Mouse (Mus musculus) neural tube, embryonic 14.5 days (tissue): Measurements from ENCODE around the gene Nabp2. TPM values are rescaled to one million over a fixed set of nuclear protein-coding genes. Genes with fewer than 3 reads are reported as not detected.

Experiments used
- ATAC-seq: fragments of 200-750 bp; cut with Nextera tagmentation; 2 replicates; pipeline ENCODE4 v1.8.0; 2017; ENCODE audit warnings: low read depth, mild to moderate bottlenecking, moderate TSS enrichment, moderate library complexity
- H3K27ac ChIP-seq: fragments of 300-500 bp; sonication (generic); 2 replicates; pipeline ENCODE4 v1.5.1; 2014; ENCODE audit warnings: low read depth, mild to moderate bottlenecking, control low read depth, low read length, moderate library complexity, mixed read lengths
- H3K27me3 ChIP-seq: fragments of 300-500 bp; sonication (generic); 2 replicates; pipeline ENCODE4 v1.6.1; 2014; ENCODE audit warnings: low read length; ENCODE audit not compliant: control insufficient read depth, insufficient read depth
- H3K36me3 ChIP-seq: fragments of 300-500 bp; sonication (generic); 2 replicates; pipeline ENCODE4 v1.6.1; 2014; ENCODE audit warnings: low read length, mixed read lengths; ENCODE audit not compliant: control insufficient read depth, insufficient read depth
- H3K4me1 ChIP-seq: fragments of 300-500 bp; sonication (generic); 2 replicates; pipeline ENCODE4 v1.6.1; 2014; ENCODE audit warnings: low read length; ENCODE audit not compliant: control insufficient read depth, insufficient read depth
- H3K4me2 ChIP-seq: fragments of 300-500 bp; sonication (generic); 2 replicates; pipeline ENCODE4 v1.6.1; 2014; ENCODE audit warnings: mild to moderate bottlenecking, low read depth, low read length, control low read depth
- H3K4me3 ChIP-seq: fragments of 300-500 bp; sonication (generic); 2 replicates; pipeline ENCODE4 v1.5.1; 2014; ENCODE audit warnings: low read depth, low read length, control low read depth, mixed read lengths
- H3K9ac ChIP-seq: fragments of 300-500 bp; sonication (generic); replicated peaks from 2 replicates; pipeline ENCODE4 v1.6.1; 2014; ENCODE audit warnings: low read depth, mild to moderate bottlenecking, control low read depth, low read length, mixed read lengths
- H3K9me3 ChIP-seq: fragments of 300-500 bp; sonication (generic); 2 replicates; pipeline ENCODE4 v1.6.1; 2016; ENCODE audit warnings: low read length; ENCODE audit not compliant: control insufficient read depth
- WGBS: fragments of 180-500 bp; shearing (Covaris S2); extraction: QIAGEN DNeasy Blood & Tissue Kit; methylation state at CpG from one replicate; pipeline ENCODE4 v1.1.7; 2014; 5-methylcytosine and 5-hydroxymethylcytosine counted together
- polyA plus RNA-seq: library from polyadenylated mRNA; unstranded; fragments of >200 nt; fragmentation: Nextera tagmentation; extraction: Ambion mirVana; gene quantifications from 2 replicates; pipeline ENCODE4 v1.2.1, GENCODE M21; 2014

Nabp2 gene
- polyA plus RNA-seq, 1 experiment from 2014 or later = 140 TPM

GRCm38 (mm10) chr10:128376099-128376454 lies 35.2 kb downstream of the Nabp2 start:
- Histone ChIP-seq H3K9me3 (no peaks in the 10 kb centered on the region), H3K4me2 (peak overlapping the region; percentile 77), H3K27me3 (no peaks in the 10 kb centered on the region; the same call in 1 of the 2 replicates), H3K4me1 (peaks cover 19% of the 10 kb centered on the region), H3K9ac (peak overlapping the region; percentile 98; the same call in 1 of the 2 replicates), H3K36me3 (peaks cover 21% of the 10 kb centered on the region; the same call in 1 of the 2 replicates), H3K27ac (peak overlapping the region; percentile 94), H3K4me3 (peak overlapping the region; percentile 94)
- ATAC-seq = no peak
- WGBS = 40% methylated on average over 4 of the region's 4 CpGs

GRCm38 (mm10) chr10:128374393-128374792 lies 36.9 kb downstream of the Nabp2 start:
- no peaks in the 10 kb centered on the region; the same call in 1 of the 2 replicates for H3K27me3 ChIP-seq
- peaks cover 6% of the 10 kb centered on the region; the same call in 1 of the 2 replicates for H3K36me3 ChIP-seq
- WGBS = 78% methylated on average over 6 of the region's 6 CpGs
- H3K4me1 ChIP-seq = peaks cover 19% of the 10 kb centered on the region
- no peak overlapping the region for H3K27ac ChIP-seq
- no peak overlapping the region for H3K9ac ChIP-seq
- ATAC-seq = no peak
- H3K4me2 ChIP-seq = no peak overlapping the region
- H3K9me3 ChIP-seq = no peaks in the 10 kb centered on the region
- no peak overlapping the region for H3K4me3 ChIP-seq

DNA sequence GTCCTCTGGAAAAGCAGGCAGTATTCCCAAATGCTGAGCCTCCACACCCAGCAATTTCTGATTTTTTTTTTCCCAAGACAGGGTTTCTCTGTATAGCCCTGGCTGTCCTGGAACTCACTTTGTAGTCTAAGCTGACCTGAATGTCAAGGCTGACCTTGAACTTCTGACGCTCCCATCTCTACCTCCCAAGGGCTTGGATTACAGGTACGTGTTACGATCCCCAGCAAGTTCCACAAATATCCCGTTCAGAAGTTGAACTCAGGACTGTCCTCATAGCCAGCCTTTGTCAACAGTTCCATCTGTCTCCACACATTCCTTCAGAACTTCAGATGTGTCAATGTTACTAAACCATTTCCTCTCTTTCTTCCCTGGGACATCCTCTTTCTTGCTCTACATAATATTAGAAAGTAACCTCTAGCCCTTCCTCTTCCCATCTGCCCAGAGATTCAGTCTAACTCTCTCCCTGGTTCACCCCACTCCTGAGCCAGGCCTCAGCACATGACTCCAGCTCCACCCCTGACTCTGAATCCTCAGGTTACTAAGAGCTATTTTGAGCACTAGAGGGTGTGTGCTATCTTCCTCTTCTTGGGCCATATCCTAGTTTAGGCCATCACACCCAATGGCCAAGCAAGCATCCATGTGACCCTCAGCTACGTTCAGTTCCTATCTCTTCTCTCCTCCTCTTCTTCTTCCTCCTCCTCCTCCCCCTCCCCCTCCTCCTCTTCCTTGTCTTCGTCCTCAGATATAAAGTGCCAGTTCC lies 38.1 kb downstream of the Nabp2 start:
- H3K9me3 ChIP-seq = no peaks in the 10 kb centered on the region
- H3K4me2 ChIP-seq = no peak overlapping the region
- H3K9ac ChIP-seq = no peak overlapping the region
- no peak overlapping the region for H3K4me3 ChIP-seq
- H3K36me3 ChIP-seq = no peaks in the 10 kb centered on the region
- peaks cover 9% of the 10 kb centered on the region for H3K4me1 ChIP-seq
- H3K27me3 ChIP-seq = no peaks in the 10 kb centered on the region; the same call in 1 of the 2 replicates
- no peak for ATAC-seq
- no peak overlapping the region for H3K27ac ChIP-seq
- 84% methylated on average over 6 of the region's 6 CpGs for WGBS

DNA sequence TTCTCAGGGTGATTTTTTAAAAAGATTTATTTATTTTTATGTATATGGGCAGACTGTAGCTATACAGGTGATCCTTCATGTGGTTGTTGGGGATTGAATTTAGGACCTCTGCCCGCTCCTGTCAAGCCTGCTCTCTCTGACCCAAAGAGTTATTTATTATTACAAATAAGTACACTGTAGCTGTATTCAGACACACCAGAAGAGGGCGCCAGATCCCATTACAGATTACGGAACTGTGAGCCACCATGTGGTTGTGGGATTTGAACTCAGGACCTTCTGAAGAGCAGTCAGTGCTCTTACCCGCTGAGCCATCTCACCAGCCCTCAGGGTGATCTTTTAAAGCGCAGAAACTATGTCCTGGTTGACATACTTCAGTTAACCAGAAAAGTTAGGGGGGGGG lies 39.1 kb downstream of the Nabp2 start:
- 79% methylated on average over 5 of the region's 5 CpGs for WGBS
- Histone ChIP-seq H3K27ac (no peak overlapping the region), H3K36me3 (no peaks in the 10 kb centered on the region), H3K4me2 (no peak overlapping the region), H3K4me1 (peaks cover 15% of the 10 kb centered on the region; the same call in 1 of the 2 replicates), H3K27me3 (no peaks in the 10 kb centered on the region; the same call in 1 of the 2 replicates), H3K9ac (no peak overlapping the region), H3K9me3 (no peaks in the 10 kb centered on the region), H3K4me3 (no peak overlapping the region)
- ATAC-seq = no peak

DNA sequence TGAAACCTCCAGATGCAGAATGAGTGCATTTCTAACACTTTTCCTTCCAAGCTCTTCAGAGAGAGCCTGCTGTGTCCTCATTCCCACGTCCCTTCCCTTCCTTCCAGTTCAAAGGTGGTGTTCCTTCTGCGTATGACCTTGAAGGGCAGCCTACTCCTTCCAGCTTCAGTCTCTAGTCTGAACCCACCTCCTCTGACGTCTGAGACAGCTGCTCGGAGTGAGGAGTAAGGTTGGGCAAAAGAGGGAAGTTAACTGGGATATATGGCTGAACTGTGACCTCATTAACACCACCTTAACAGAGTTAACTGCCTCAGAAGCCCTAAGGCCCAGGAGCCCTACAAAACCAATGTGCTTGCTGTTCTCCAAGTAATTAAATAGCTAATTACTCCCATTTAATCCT lies 40.7 kb downstream of the Nabp2 start:
- WGBS = 53% methylated on average over 4 of the region's 4 CpGs
- peaks cover 12% of the 10 kb centered on the region; the same call in 1 of the 2 replicates for H3K4me1 ChIP-seq
- no peak overlapping the region for H3K9ac ChIP-seq
- no peak overlapping the region for H3K27ac ChIP-seq
- no peak overlapping the region for H3K4me3 ChIP-seq
- no peaks in the 10 kb centered on the region for H3K9me3 ChIP-seq
- H3K36me3 ChIP-seq = no peaks in the 10 kb centered on the region
- no peaks in the 10 kb centered on the region for H3K27me3 ChIP-seq
- ATAC-seq = no peak
- H3K4me2 ChIP-seq = no peak overlapping the region

- peaks cover 12% of the 10 kb centered on the region; the same call in 1 of the 2 replicates for H3K4me1 ChIP-seq
- no peak overlapping the region for H3K9ac ChIP-seq
- no peak for ATAC-seq
- 63% methylated on average over 5 of the region's 6 CpGs for WGBS
- 0 out of 2 replicates have a peak, but pooled peaks cover 5% of the 10 kb centered on the region for H3K36me3 ChIP-seq
- peak overlapping the region; percentile 97; the same call in 1 of the 2 replicates for H3K27ac ChIP-seq
- H3K4me3 ChIP-seq = no peak overlapping the region
- no peak overlapping the region for H3K4me2 ChIP-seq
- no peaks in the 10 kb centered on the region for H3K27me3 ChIP-seq
- no peaks in the 10 kb centered on the region for H3K9me3 ChIP-seq
Observed at GRCm38 (mm10) chr10:128370021-128370420, 41.3 kb downstream of the Nabp2 start.

GRCm38 (mm10) chr10:128369599-128369998 lies 41.7 kb downstream of the Nabp2 start:
- peak overlapping the region; percentile 59 for H3K4me3 ChIP-seq
- peak overlapping the region; percentile 86 for H3K4me2 ChIP-seq
- peaks cover 12% of the 10 kb centered on the region; the same call in 1 of the 2 replicates for H3K4me1 ChIP-seq
- H3K9ac ChIP-seq = peak overlapping the region; percentile 74; the same call in 1 of the 2 replicates
- H3K9me3 ChIP-seq = no peaks in the 10 kb centered on the region
- WGBS = 82% methylated on average over 6 of the region's 6 CpGs
- 0 out of 2 replicates have a peak, but pooled peaks cover 8% of the 10 kb centered on the region for H3K36me3 ChIP-seq
- peak overlapping the region; percentile 97 for H3K27ac ChIP-seq
- ATAC-seq = no peak
- H3K27me3 ChIP-seq = no peaks in the 10 kb centered on the region

GRCm38 (mm10) chr10:128369218-128369543 lies 42.1 kb downstream of the Nabp2 start:
- no peak for ATAC-seq
- WGBS = 6% methylated on average over 9 of the region's 9 CpGs
- no peaks in the 10 kb centered on the region for H3K27me3 ChIP-seq

More at GRCm38 (mm10) chr10:128369218-128369543, 42.1 kb downstream of the Nabp2 start:
- Histone ChIP-seq H3K27ac (peak overlapping the region; percentile 97), H3K4me1 (peaks cover 12% of the 10 kb centered on the region; the same call in 1 of the 2 replicates), H3K9me3 (no peaks in the 10 kb centered on the region), H3K4me3 (peak overlapping the region; percentile 59), H3K9ac (peak overlapping the region; percentile 74), H3K36me3 (0 out of 2 replicates have a peak, but pooled peaks cover 8% of the 10 kb centered on the region), H3K4me2 (peak overlapping the region; percentile 86)
